Mouse (Mus musculus) midbrain, embryonic 14.5 days (tissue): ENCODE measurements around the gene Amy2a1. TPM values are rescaled to one million over a fixed set of nuclear protein-coding genes. Genes with fewer than 3 reads are reported as not detected.
"Not testable (repeated sequence)": the region's sequence is repeated elsewhere in the genome, so short reads cannot be mapped to it uniquely, and the experiment has no call there.

Source experiments
- ATAC-seq: fragments of 200-750 bp; cut with Nextera tagmentation; 2 replicates; pipeline ENCODE4 v1.8.0; 2017; ENCODE audit warnings: moderate number of reproducible peaks, moderate library complexity; ENCODE audit not compliant: low FRiP score, low TSS enrichment
- DNase-seq: peaks from one replicate; pipeline ENCODE4 v3.0.0-alpha.2; 2015
- H3K27ac ChIP-seq: fragments of 300-500 bp; sonication (generic); replicated peaks from 2 replicates; pipeline ENCODE4 v1.5.1; 2014; ENCODE audit warnings: mild to moderate bottlenecking, low read depth, low read length, moderate library complexity
- H3K27me3 ChIP-seq: fragments of 300-500 bp; sonication (generic); 2 replicates; pipeline ENCODE4 v1.6.1; 2014; ENCODE audit warnings: low read length, control low read depth, mixed read lengths; ENCODE audit not compliant: control insufficient read depth, insufficient read depth
- H3K36me3 ChIP-seq: fragments of 300-500 bp; sonication (generic); 2 replicates; pipeline ENCODE4 v1.6.1; 2014; ENCODE audit warnings: low read length, control low read depth; ENCODE audit not compliant: control insufficient read depth, insufficient read depth
- H3K4me1 ChIP-seq: fragments of 300-500 bp; sonication (generic); 2 replicates; pipeline ENCODE4 v1.6.1; 2014; ENCODE audit warnings: mild to moderate bottlenecking, antibody characterized with exemption, low read length, control low read depth; ENCODE audit not compliant: control insufficient read depth, insufficient read depth
- H3K4me2 ChIP-seq: fragments of 300-500 bp; sonication (generic); 2 replicates; pipeline ENCODE4 v1.6.1; 2014; ENCODE audit warnings: mild to moderate bottlenecking, low read length, moderate library complexity
- H3K4me3 ChIP-seq: fragments of 300-500 bp; sonication (generic); replicated peaks from 2 replicates; pipeline ENCODE4 v1.5.1; 2014; ENCODE audit warnings: low read depth, low read length
- H3K9ac ChIP-seq: fragments of 300-500 bp; sonication (generic); replicated peaks from 2 replicates; pipeline ENCODE4 v1.6.1; 2014; ENCODE audit warnings: mild to moderate bottlenecking, low read length, moderate library complexity
- H3K9me3 ChIP-seq: fragments of 300-500 bp; sonication (generic); 2 replicates; pipeline ENCODE4 v1.6.1; 2016; ENCODE audit warnings: low read length, control low read depth, mixed read lengths; ENCODE audit not compliant: control insufficient read depth
- WGBS: fragments of 180-500 bp; shearing (Covaris S2); extraction: QIAGEN DNeasy Blood & Tissue Kit; methylation state at CpG from one replicate; pipeline ENCODE4 v1.1.7; 2014; 5-methylcytosine and 5-hydroxymethylcytosine counted together
- polyA plus RNA-seq: library from polyadenylated mRNA; unstranded; fragments of >200 nt; fragmentation: Nextera tagmentation; extraction: Ambion mirVana; gene quantifications from 2 replicates; pipeline ENCODE4 v1.2.1, GENCODE M21; 2014

Amy2a1 gene
- polyA plus RNA-seq, result not detected in 2 replicates

DNA sequence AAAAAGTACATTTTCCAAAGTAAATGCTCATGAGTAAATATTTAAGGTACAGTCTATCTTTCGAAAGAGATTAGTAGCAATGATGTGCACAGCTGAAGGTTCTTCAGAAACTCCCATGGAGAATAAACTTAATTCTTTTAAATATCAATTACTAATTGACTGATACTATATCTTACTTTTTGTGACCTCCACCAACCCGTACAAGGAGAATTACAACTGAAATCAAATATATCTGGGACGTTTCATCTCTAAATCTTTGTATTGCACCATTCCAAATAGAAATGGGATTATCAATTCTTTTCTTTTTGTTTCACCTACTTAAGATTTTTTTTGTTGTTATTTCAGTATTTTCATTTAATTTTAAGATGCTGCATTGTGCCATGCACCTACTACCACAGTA, at the start of gene Amy2a1:
Gene Amy2a1 (minus strand): TSS at position 101 of the 400 bp plus-strand sequence.
- not testable (repeated sequence) for H3K4me1 ChIP-seq, H3K4me3 ChIP-seq, H3K27ac ChIP-seq, H3K9ac ChIP-seq, H3K36me3 ChIP-seq, DNase-seq, ATAC-seq, H3K4me2 ChIP-seq, H3K9me3 ChIP-seq, H3K27me3 ChIP-seq
- 92% methylated on average over 2 of the region's 3 CpGs for WGBS

DNA sequence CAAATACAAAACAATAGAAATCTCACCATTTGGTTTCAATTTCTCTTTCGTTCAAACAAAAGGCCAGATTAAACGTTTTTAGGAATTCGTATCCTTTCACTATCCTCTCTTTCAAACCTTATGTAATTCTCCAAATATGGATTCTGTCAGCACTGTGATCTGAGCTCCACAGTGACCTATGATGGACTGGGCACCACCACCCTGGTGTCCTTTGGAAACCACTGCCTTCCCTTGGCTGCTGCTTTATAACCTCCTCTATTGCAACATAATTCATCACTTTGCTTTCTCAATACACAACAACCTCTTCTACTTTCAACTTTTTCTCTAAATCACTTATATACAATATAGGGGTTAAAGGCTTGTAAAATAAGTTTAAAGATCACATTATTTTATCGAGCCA, 42.4 kb upstream of the Amy2a1 start:
- DNase-seq (no peak), ATAC-seq (no peak)
- H3K4me2 ChIP-seq, result no peak overlapping the region
- H3K9me3 ChIP-seq, result no peaks in the 10 kb centered on the region
- no peak overlapping the region for H3K9ac ChIP-seq
- no peaks in the 10 kb centered on the region for H3K36me3 ChIP-seq
- H3K27ac ChIP-seq, result no peak overlapping the region
- no peaks in the 10 kb centered on the region for H3K27me3 ChIP-seq
- WGBS, result 86% methylated on average over 4 of the region's 4 CpGs
- H3K4me1 ChIP-seq, result no peaks in the 10 kb centered on the region
- no peak overlapping the region for H3K4me3 ChIP-seq

DNA sequence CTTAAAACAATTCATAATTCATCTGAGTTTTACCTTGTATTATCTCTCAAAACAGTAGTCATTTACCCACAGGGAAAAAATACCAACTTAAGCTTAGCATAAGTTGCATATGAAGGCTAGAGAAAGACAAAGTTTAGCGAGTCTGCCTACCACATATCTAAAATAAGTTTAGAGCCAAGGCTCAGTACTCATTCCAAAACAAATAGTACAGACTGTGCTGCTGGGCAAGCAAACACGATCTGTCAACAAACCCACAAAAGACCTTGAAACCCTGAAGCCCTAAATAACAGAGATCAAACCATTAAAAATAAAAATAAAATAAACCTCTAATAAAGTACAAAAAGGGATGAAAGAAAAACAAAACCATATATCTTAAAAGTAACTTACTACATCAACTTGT, 41.9 kb upstream of the Amy2a1 start:
- no peaks in the 10 kb centered on the region for H3K27me3 ChIP-seq
- no peak overlapping the region for H3K4me3 ChIP-seq
- no peaks in the 10 kb centered on the region for H3K9me3 ChIP-seq
- H3K4me1 ChIP-seq, result no peaks in the 10 kb centered on the region
- ATAC-seq, result no peak
- H3K9ac ChIP-seq, result no peak overlapping the region
- H3K27ac ChIP-seq, result no peak overlapping the region
- no peak overlapping the region for H3K4me2 ChIP-seq
- 82% methylated on average over 2 of the region's 2 CpGs for WGBS
- no peaks in the 10 kb centered on the region for H3K36me3 ChIP-seq
- DNase-seq, result no peak

DNA sequence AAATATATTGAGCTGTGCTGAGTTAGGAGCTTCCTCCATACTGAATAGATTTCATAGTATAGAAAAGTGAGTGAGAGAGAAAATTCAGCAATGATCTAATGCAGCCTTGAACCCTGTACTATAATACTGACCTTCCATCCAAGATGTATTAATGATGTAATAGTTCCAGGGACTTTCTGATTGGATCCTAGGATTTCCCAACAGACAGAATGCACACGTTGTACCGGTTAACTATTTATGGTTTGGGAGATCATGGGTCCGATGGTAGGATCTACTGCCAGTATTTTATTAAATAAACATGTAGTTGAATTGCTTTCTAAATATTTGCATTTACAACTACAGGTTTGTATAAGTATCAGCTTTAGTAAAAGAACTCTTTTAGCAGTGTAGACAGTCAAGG, 39.9 kb upstream of the Amy2a1 start:
- H3K27ac ChIP-seq, result no peak overlapping the region
- H3K36me3 ChIP-seq, result no peaks in the 10 kb centered on the region
- DNase-seq (no peak), ATAC-seq (no peak)
- no peaks in the 10 kb centered on the region for H3K9me3 ChIP-seq
- WGBS, result 85% methylated on average over 3 of the region's 3 CpGs
- no peak overlapping the region for H3K9ac ChIP-seq
- H3K27me3 ChIP-seq, result no peaks in the 10 kb centered on the region
- H3K4me2 ChIP-seq, result no peak overlapping the region
- no peaks in the 10 kb centered on the region for H3K4me1 ChIP-seq
- no peak overlapping the region for H3K4me3 ChIP-seq

DNA sequence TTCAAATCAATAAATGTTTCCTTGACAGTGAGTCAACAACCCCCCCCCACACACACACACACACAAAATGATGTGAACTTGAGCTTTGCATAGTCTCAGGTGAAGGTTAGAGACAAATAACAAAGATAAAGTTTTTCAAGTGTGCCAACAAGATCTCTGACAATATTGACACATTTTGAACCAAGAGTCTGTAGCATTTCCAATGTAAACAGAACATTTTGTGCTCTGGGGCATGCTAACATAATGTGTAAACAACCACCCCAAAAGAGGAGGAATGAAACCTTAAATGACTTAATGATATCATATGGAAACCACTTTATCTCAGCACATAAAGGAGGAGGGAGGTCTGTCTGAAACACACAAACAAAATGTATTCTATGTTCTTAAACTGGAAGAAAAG, 7.5 kb upstream of the Amy2a1 start:
- no peaks in the 10 kb centered on the region for H3K27me3 ChIP-seq
- no peak overlapping the region for H3K4me2 ChIP-seq
- DNase-seq (no peak), ATAC-seq (no peak)
- H3K9me3 ChIP-seq, result no peaks in the 10 kb centered on the region
- H3K4me1 ChIP-seq, result no peaks in the 10 kb centered on the region
- H3K27ac ChIP-seq, result no peak overlapping the region
- no peak overlapping the region for H3K4me3 ChIP-seq
- H3K36me3 ChIP-seq, result no peaks in the 10 kb centered on the region
- H3K9ac ChIP-seq, result no peak overlapping the region

Other genes with a start within 250 kb of the Amy2a1 start
- not detected in 2 replicates for gene Amy2a4, start 241.0 kb downstream of the Amy2a1 start, polyA plus RNA-seq
- not detected in 2 replicates for gene Amy2a3, start 208.4 kb downstream of the Amy2a1 start, polyA plus RNA-seq
- not detected in 2 replicates for gene Amy2a2, start 175.8 kb downstream of the Amy2a1 start, polyA plus RNA-seq
- gene Amy1, start 74.3 kb upstream of the Amy2a1 start, polyA plus RNA-seq, result 29.2 TPM in 2 replicates
- gene Rnpc3, start 97.7 kb upstream of the Amy2a1 start, polyA plus RNA-seq, result 64.0 and 78.9 TPM in 2 replicates